Mouse (Mus musculus): ENCODE measurements at regions not wholly inside any gene's neighbourhood (a gene's known extent, or its start where the extent isn't known, plus 50 kb on each side); places are given as distances from the start of the nearest gene placed in this dataset.
"Not testable (repeated sequence)": the region's sequence is repeated elsewhere in the genome, so short reads cannot be mapped to it uniquely, and the experiment has no call there.

DNA sequence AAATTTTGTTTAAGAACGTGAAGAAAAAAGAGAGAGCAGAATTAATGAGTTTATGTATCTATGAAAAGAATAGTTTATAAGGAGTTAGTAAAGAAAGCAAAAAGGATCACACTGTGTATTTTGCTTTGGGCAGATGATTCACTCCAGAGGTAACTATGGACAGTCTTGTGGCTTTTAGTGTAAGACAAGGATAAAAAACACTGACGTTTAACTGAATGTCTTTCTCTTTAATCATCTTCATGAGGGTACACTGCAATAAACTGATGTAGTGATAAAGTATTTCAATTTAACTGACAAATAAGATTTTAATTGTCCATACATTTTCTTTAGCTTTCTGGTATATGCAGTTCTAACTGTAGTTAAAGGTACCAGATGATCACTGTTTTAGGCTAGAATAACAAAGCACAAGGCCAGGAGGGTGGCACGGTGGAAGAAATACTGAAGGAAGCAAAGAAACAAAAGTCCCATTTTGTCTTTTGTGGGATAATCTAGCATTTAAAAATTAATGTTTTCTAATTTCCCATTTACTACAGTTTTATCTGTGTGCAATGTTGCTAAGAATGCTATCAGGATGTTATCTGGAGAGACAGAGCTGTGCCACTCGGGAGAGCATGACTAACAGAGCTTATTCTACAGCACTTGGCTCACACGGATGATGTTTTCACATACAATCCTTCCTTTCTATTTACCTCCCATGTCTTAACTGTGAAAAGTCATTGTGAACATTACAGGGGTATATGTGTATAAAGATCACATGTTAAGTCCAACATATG lies 232.4 kb upstream of the Tusc1 start:
- no peak overlapping the region for H3K4me2 ChIP-seq
- 80% methylated on average over 5 of the region's 5 CpGs for WGBS
- no peaks in the 10 kb centered on the region for H3K36me3 ChIP-seq
- H3K27me3 ChIP-seq: no peaks in the 10 kb centered on the region
- H3K9me3 ChIP-seq: no peaks in the 10 kb centered on the region
- H3K4me1 ChIP-seq (replicated peaks): no peaks in the 10 kb centered on the region
- no peak overlapping the region for H3K9ac ChIP-seq (replicated peaks)
- no peak overlapping the region for H3K4me3 ChIP-seq (replicated peaks)
- H3K27ac ChIP-seq: no peak overlapping the region
- no peak for ATAC-seq (ENCODE audit: insufficient number of reproducible peaks, insufficient read depth, low FRiP score, low TSS enrichment, low read depth)

- ATAC-seq (ENCODE audit: insufficient number of reproducible peaks, insufficient read depth, low FRiP score, low TSS enrichment, low read depth): no peak
- no peak overlapping the region for H3K27ac ChIP-seq
- H3K27me3 ChIP-seq: no peaks in the 10 kb centered on the region
- H3K4me2 ChIP-seq: no peak overlapping the region
- no peaks in the 10 kb centered on the region for H3K4me1 ChIP-seq (replicated peaks)
- no peaks in the 10 kb centered on the region for H3K9me3 ChIP-seq
- no peaks in the 10 kb centered on the region for H3K36me3 ChIP-seq
- H3K9ac ChIP-seq (replicated peaks): no peak overlapping the region
- no peak overlapping the region for H3K4me3 ChIP-seq (replicated peaks)
- 88% methylated on average over 5 of the region's 5 CpGs for WGBS
Measured at GRCm38 (mm10) chr4:93555787-93556760, 220.8 kb upstream of the Tusc1 start.

DNA sequence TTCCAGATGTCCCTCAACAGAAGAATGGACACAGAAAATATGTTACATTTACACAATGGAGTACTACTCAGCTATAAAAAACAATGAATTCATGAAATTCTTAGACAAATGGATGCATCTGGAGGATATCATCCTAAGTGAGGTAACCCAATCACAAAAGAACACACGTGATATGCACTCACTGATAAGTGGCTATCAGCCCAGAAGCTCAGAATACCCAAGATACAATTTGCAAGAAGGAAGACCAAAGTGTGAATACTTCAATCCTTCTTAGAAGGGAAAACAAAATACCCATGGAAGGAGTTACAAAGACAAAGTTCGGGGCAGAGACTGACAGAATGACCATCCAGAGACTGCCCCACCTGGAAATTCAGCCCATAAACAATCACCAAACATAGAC lies 219.9 kb upstream of the Tusc1 start:
- not testable (repeated sequence) for H3K27ac ChIP-seq; H3K36me3 ChIP-seq; H3K4me2 ChIP-seq; H3K9ac ChIP-seq (replicated peaks); H3K9me3 ChIP-seq; ATAC-seq (ENCODE audit: insufficient number of reproducible peaks, insufficient read depth, low FRiP score, low TSS enrichment, low read depth); H3K4me1 ChIP-seq (replicated peaks); H3K4me3 ChIP-seq (replicated peaks); H3K27me3 ChIP-seq
- 73% methylated on average over 2 of the region's 2 CpGs for WGBS

DNA sequence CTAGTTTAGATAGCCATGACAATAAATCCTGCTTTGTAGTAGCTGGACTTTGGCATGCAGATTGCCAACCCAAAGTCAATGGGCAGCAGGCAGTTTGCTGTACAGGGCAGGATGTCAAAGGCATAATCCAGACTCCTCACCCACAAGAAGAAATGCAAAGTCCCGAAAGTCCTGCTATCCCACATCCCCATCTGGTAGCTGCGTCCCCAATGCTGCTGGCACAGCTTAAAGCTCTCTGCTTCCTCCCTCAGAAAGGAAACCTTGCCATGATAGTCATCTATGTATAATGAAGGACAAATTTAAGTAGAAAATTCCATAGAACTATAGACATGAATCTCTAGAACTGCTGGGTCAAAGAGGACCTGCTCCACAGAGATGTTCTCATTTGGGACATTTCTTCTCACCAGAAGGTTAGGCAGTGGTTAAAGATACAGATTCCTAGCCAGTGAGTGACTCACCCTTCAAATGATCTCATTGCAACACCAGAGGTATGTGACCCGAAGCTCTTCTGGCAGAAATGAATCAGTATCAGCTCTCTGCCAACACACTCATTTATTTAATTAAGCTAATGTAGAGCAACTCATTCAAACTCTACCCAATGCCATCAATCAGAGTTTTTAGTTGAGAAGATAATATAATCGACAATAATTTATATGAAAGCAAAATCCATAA lies 217.3 kb upstream of the Tusc1 start:
- no peaks in the 10 kb centered on the region for H3K4me1 ChIP-seq (replicated peaks)
- 83% methylated on average over 4 of the region's 4 CpGs for WGBS
- no peak for ATAC-seq (ENCODE audit: insufficient number of reproducible peaks, insufficient read depth, low FRiP score, low TSS enrichment, low read depth)
- H3K4me3 ChIP-seq (replicated peaks): no peak overlapping the region
- H3K36me3 ChIP-seq: no peaks in the 10 kb centered on the region
- no peaks in the 10 kb centered on the region for H3K27me3 ChIP-seq
- H3K27ac ChIP-seq: no peak overlapping the region
- H3K9ac ChIP-seq (replicated peaks): no peak overlapping the region
- H3K4me2 ChIP-seq: no peak overlapping the region
- H3K9me3 ChIP-seq: no peaks in the 10 kb centered on the region

DNA sequence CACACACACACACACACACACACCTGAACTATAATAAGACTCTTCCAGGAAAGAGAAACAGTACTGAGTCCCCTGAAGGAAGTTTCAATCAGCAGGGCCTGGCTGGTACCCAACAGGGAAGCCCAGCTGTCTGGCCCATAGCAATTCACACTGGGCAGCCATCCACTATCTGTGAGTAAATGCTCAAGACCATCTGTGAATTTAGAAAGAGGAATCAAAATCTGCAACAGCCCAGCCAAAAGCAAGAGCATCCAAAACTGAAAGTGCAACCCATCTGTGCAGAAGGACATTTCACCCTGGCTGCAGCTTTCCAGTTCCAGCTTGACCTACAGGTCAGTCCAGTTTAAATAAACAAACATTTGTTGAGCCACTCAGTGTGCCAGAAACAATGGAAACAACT lies 215.8 kb upstream of the Tusc1 start:
- Histone ChIP-seq H3K27ac (no peak overlapping the region), H3K4me1 (replicated peaks) (no peaks in the 10 kb centered on the region), H3K9me3 (no peaks in the 10 kb centered on the region), H3K4me3 (replicated peaks) (no peak overlapping the region), H3K36me3 (no peaks in the 10 kb centered on the region), H3K4me2 (no peak overlapping the region), H3K27me3 (no peaks in the 10 kb centered on the region), H3K9ac (replicated peaks) (no peak overlapping the region)
- ATAC-seq (ENCODE audit: insufficient number of reproducible peaks, insufficient read depth, low FRiP score, low TSS enrichment, low read depth): no peak

DNA sequence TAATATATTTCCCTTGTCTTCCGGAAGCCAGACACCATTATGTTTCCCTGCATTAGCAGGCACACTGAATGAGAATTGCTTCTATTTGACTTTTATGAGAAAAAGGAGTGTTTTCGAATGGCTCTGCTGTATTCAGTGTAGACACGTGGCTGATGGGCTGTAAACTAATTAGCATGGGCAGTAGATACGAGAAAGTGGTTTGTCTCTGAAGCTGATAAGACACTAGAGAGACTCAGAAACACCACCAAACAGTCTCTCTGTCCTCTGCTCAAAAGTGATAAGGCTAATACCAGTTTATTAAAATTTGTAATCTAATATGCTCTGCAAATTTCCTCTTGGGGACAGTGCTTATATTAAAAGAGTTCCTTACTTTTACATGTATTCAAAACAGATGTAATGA lies 205.3 kb upstream of the Tusc1 start:
- ATAC-seq (ENCODE audit: insufficient number of reproducible peaks, insufficient read depth, low FRiP score, low TSS enrichment, low read depth): no peak
- Histone ChIP-seq H3K36me3 (no peaks in the 10 kb centered on the region), H3K9ac (replicated peaks) (no peak overlapping the region), H3K4me1 (replicated peaks) (0 out of 2 replicates have a peak, but pooled peaks cover 2% of the 10 kb centered on the region), H3K9me3 (no peaks in the 10 kb centered on the region), H3K27ac (no peak overlapping the region), H3K4me3 (replicated peaks) (no peak overlapping the region), H3K4me2 (no peak overlapping the region), H3K27me3 (no peaks in the 10 kb centered on the region)
- 19% methylated on average over 4 of the region's 4 CpGs for WGBS

- 77% methylated on average over 2 of the region's 2 CpGs for WGBS
- no peak overlapping the region for H3K4me3 ChIP-seq (replicated peaks)
- no peak overlapping the region for H3K27ac ChIP-seq
Measured at GRCm38 (mm10) chr4:93527382-93527781, 192.1 kb upstream of the Tusc1 start.

DNA sequence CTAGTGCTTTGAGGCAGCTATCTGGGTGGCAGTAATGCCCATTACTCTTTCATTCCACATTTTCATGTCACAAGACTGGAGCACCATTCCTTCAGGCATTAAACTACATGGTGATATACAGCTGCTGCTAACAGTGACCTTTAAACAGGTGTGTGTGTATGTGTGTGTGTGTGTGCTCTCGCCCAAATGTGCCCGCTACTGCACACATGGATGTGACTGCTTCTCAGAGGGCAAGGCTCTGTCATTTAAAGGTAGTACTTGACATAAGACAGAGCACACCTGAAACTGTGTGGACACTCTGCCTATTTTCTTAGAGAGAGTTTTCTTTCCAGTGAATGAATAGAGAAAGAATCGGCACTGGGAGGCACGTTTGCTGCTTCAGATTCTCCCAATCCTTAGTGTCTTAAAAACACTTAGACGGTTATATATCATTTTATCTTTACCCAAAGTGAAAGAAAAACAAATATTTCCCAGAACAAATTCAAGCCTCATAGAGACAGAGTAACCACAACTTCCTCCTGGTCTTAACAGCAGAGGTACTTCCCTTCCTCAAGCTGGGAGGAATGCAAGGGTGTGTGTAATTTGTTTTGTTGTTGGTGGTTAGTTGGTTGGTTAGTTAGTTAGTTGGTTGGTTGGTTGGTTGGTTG lies 185.3 kb upstream of the Tusc1 start:
- 88% methylated on average over 5 of the region's 5 CpGs for WGBS
- Histone ChIP-seq H3K9ac (replicated peaks) (no peak overlapping the region), H3K4me1 (replicated peaks) (no peaks in the 10 kb centered on the region), H3K27ac (no peak overlapping the region), H3K27me3 (no peaks in the 10 kb centered on the region), H3K4me2 (no peak overlapping the region), H3K36me3 (no peaks in the 10 kb centered on the region), H3K4me3 (replicated peaks) (no peak overlapping the region), H3K9me3 (no peaks in the 10 kb centered on the region)
- ATAC-seq (ENCODE audit: insufficient number of reproducible peaks, insufficient read depth, low FRiP score, low TSS enrichment, low read depth): no peak

More at GRCm38 (mm10) chr4:93527382-93527781, 192.1 kb upstream of the Tusc1 start:
- Histone ChIP-seq H3K36me3 (no peaks in the 10 kb centered on the region), H3K4me1 (replicated peaks) (no peaks in the 10 kb centered on the region), H3K4me2 (no peak overlapping the region), H3K9me3 (no peaks in the 10 kb centered on the region), H3K27me3 (no peaks in the 10 kb centered on the region), H3K9ac (replicated peaks) (no peak overlapping the region)
- no peak for ATAC-seq (ENCODE audit: insufficient number of reproducible peaks, insufficient read depth, low FRiP score, low TSS enrichment, low read depth)

GRCm38 (mm10) chr4:93518925-93519324 lies 183.6 kb upstream of the Tusc1 start:
- no peak overlapping the region for H3K4me2 ChIP-seq
- no peaks in the 10 kb centered on the region for H3K27me3 ChIP-seq
- no peak overlapping the region for H3K4me3 ChIP-seq (replicated peaks)
- no peaks in the 10 kb centered on the region for H3K9me3 ChIP-seq
- WGBS: 90% methylated on average over 5 of the region's 5 CpGs
- no peaks in the 10 kb centered on the region for H3K4me1 ChIP-seq (replicated peaks)
- H3K9ac ChIP-seq (replicated peaks): no peak overlapping the region
- no peak for ATAC-seq (ENCODE audit: insufficient number of reproducible peaks, insufficient read depth, low FRiP score, low TSS enrichment, low read depth)
- no peaks in the 10 kb centered on the region for H3K36me3 ChIP-seq
- H3K27ac ChIP-seq: no peak overlapping the region

- H3K4me1 ChIP-seq (replicated peaks): no peaks in the 10 kb centered on the region
- 27% methylated on average over 1 of the region's 1 CpGs for WGBS
- H3K9me3 ChIP-seq: no peaks in the 10 kb centered on the region
- ATAC-seq (ENCODE audit: insufficient number of reproducible peaks, insufficient read depth, low FRiP score, low TSS enrichment, low read depth): no peak
- no peaks in the 10 kb centered on the region for H3K36me3 ChIP-seq
- H3K27me3 ChIP-seq: no peaks in the 10 kb centered on the region
- no peak overlapping the region for H3K4me2 ChIP-seq
- no peak overlapping the region for H3K4me3 ChIP-seq (replicated peaks)
- H3K27ac ChIP-seq: no peak overlapping the region
- H3K9ac ChIP-seq (replicated peaks): no peak overlapping the region
Measured at GRCm38 (mm10) chr4:93510771-93511170, 175.5 kb upstream of the Tusc1 start.

GRCm38 (mm10) chr4:93496871-93497270 lies 161.6 kb upstream of the Tusc1 start:
- Histone ChIP-seq H3K4me2 (no peak overlapping the region), H3K4me3 (replicated peaks) (no peak overlapping the region), H3K36me3 (no peaks in the 10 kb centered on the region), H3K27ac (no peak overlapping the region), H3K4me1 (replicated peaks) (no peaks in the 10 kb centered on the region), H3K9me3 (no peaks in the 10 kb centered on the region), H3K27me3 (no peaks in the 10 kb centered on the region), H3K9ac (replicated peaks) (no peak overlapping the region)
- no peak for ATAC-seq (ENCODE audit: insufficient number of reproducible peaks, insufficient read depth, low FRiP score, low TSS enrichment, low read depth)
- 79% methylated on average over 2 of the region's 2 CpGs for WGBS

Data from limb, embryonic 12.5 days (tissue).